Mouse (Mus musculus): Measurements from ENCODE around the gene Gys2. TPM values are rescaled to one million over a fixed set of nuclear protein-coding genes. Genes with fewer than 3 reads are reported as not detected.
"Not testable (repeated sequence)": the region's sequence is repeated elsewhere in the genome, so short reads cannot be mapped to it uniquely, and the experiment has no call there.

Gys2 gene
- total RNA-seq (2021): not detected
- long read RNA-seq, experiment 1: 0 reads
- long read RNA-seq, experiment 2: 0 reads

DNA sequence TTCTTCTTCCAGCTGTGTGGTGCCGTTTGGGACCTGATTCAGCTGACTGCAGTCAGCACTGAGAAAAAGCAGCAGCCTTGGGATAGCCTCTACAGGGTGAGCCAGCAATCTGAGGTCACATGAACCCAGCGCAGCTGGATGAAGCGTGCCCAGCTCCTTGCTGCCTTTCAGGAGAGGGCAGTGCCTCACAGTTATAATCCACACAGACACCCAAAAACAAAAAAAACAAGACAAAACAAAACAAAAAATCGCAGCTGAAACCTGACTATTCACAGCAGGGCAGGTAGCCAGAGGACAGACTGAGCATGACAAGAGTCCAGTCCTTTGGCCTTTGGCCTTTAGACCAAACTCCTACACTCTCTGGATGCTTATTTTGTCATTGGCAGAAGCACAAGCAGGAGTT, at the start of gene Gys2:
Gene Gys2 (minus strand): TSS at position 309 of the 403 bp plus-strand sequence.
- DNase-seq (ENCODE audit: low spot score in 2 of 2): no peak
- intact Hi-C loops (cut with DNase I): no loop called here

DNA sequence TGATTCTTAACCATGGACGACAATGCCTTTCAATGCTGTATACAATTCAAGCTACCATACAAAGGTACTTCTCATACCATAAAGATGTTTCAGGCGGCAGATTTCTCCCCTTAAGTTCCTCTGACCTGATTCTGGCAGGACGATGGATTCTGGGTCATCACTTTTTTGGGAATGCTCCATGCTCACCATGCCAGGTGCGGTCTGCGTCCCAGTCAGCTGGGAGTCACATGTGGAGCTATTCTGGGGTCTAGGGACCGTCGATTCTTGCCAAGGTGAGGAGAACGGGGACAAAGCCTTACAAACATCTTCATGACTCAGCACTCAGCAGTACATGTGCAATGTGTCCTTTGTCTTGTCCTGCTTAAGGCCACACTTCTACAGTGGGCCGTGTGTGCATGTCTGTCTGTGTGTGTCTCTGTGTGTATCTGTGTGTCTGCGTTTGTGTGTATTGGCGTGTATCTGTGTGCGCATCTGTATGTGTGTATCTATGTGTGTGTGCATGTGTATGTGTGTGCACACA, 48.7 kb upstream of the Gys2 start:
- intact Hi-C loops (cut with DNase I): no loop called here
- no peak for DNase-seq (ENCODE audit: low spot score in 2 of 2)

DNA sequence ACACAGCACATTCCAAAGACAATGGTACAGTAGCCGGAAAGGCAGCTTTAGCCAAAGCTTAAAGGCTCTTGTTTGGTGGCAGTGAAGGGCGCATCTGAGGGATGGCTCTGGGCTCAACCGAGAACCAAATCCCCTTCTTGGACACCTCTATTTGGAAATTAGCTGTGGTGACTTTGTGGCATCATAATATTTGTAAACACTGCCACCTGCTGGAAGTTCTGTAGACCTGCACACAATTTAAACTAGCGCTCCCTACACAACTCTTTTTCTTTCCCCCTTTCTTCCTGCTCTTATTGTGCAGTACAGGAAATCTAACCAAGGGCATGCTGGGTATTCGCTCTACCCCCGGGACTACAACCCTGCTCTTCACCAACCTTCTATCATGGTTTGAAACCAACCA, 46.2 kb upstream of the Gys2 start:
- DNase-seq (ENCODE audit: low spot score in 2 of 2): peak; percentile 30 to 33

DNA sequence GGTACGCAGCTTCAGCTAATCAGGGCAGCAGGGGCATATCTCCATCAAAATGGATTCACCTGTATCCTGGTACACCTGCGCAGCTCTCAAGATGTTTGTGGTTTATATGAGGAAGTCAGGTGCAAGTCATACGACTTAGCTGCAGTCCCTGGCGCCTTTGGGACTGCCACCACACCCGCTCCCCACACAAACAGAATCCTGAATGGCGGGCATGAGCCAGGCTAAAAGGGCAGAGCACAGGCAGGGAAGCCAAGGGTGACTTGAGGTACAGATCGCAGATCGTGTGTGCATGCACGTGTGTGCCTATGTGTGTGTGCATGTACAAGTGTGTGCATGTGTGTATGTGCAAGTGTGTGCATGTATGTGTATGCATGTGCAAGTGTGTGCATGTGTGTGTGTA, 42.5 kb upstream of the Gys2 start:
- intact Hi-C loops (cut with DNase I): loop anchor here (5.0 kb wide), 2 partner anchors 38 to 153 kb away; no protein-coding TSS in a partner anchor
- DNase-seq (ENCODE audit: low spot score in 2 of 2): not testable (repeated sequence)

More for the DNA sequence above, 46.2 kb upstream of the Gys2 start:
- intact Hi-C loops (cut with DNase I): loop anchor here (5.0 kb wide), 2 partner anchors 42 to 157 kb away; no protein-coding TSS in a partner anchor

DNA sequence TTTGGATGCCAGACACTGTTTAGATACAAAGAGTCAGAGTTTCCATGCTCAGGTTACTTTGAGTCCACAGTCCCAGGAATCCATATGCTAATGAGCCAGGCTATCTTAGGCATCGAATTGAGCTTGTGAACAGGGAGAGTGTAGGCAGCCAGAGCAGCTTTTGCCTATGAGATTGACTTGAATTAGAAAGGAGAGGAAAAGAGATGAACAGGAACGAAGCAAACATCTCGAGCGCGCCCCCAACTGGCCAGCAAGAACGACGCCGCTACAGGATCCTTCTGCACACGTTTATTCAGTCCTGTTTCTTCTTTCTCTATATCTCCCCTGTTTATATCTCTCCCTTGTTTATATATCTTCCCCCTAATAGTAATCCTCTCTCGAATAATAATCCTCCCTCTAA, 42.0 kb upstream of the Gys2 start:
- intact Hi-C loops (cut with DNase I): loop anchor here (5.0 kb wide), 2 partner anchors 38 to 153 kb away; no protein-coding TSS in a partner anchor
- DNase-seq (ENCODE audit: low spot score in 2 of 2): peak; percentile 80 to 85

DNA sequence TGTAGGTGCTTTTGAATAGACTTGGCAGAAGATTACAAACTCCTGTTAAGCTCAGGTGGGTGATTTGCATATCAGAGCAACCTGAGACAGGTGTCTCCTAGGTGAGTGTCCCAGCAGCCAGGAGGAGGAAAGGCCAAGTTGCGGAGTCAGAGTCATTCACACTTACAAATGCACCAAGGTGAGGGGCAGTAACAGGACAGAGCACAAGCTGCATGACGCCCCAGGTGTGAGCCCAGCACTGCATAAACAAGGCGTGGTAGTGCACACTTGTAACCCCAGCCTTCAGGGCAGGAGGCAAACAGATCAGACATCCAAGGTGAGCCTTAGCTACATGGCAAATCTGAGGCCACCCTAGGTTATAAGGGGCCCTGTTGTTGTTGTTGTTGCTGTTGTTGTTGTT, 40.0 kb upstream of the Gys2 start:
- intact Hi-C loops (cut with DNase I): no loop called here
- DNase-seq (ENCODE audit: low spot score in 2 of 2): no peak

DNA sequence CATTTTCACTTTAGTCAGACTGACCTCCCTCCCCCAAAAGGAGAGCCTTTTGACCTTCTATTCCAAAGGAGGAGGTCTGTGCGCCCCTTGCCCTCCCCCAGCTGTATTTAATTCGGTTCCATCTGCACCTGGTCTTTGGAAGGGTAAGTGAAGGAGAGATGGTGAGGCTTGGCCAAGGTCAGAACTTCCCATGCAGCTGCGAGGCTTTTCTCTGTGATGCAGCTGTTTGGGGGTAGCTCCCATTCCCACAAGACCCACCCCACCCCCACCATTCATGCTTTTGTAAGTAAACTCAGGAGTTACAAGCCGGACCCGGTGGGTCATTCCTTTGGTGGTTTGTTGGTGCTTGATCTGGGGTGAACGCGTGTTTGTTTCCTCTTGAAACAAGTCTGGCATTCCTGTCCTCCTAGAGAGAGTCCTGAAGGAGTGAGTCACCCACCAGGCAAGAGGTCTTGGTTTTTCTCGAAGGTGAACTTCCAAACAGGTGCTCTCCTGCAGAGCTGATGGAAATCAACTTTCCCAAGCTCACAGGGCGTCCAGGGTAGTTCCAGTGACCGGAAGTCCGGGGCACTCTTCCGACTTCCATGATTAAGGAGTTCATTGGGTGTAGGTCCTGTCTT, 38.7 kb upstream of the Gys2 start:
- intact Hi-C loops (cut with DNase I): no loop called here
- no peak for DNase-seq (ENCODE audit: low spot score in 2 of 2)

DNA sequence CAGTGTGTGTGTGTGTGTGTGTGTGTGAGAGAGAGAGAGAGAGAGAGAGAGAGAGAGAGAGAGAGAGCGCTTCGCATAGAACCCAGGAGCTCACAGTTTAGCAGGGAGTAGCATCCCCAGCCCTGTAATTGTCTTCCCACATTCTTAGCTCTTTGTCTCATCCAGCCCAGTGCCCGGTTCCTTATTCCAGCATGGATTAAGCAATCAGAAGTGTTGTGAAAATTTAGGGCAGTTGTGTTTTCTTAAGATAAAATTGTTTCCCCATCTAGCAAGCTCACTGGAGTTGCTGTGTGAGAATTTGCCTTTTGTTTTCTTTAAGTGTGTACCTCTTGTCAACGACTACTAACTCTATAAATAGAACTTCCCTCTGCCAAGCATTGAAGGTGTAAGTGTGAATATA, 35.8 kb upstream of the Gys2 start:
- intact Hi-C loops (cut with DNase I): loop anchor here (5.0 kb wide), 1 partner anchor 121 kb away; the partner anchor contains the start of genes Golt1b and Recql
- no peak for DNase-seq (ENCODE audit: low spot score in 2 of 2)

DNA sequence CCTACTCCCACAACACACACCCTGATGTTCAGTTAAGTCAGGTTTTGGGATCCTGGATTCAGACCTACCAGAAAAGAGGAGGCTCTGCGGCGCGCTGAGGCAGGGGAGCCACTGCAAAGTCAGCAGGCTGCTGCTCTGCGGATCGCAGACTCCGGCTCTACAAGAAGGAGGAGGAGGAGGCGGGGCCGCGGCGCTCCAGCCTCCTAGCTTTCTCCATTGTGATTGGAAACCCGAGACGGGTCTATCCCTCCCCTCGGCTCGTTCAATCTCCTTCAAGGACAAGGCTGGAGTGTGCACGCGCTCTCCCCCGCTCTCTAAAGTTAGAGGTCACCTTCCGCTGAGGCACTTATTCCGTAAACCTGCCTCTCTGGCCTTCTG, 34.9 kb upstream of the Gys2 start, which contains the start of gene Ldhb:
Gene Ldhb (minus strand): TSS at position 173 of the 378 bp plus-strand sequence.
- intact Hi-C loops (cut with DNase I): loop anchor here (5.0 kb wide), 1 partner anchor 120 kb away; the partner anchor contains the start of genes Golt1b and Recql
- peak; percentile 95 for DNase-seq (ENCODE audit: low spot score in 2 of 2)

DNA sequence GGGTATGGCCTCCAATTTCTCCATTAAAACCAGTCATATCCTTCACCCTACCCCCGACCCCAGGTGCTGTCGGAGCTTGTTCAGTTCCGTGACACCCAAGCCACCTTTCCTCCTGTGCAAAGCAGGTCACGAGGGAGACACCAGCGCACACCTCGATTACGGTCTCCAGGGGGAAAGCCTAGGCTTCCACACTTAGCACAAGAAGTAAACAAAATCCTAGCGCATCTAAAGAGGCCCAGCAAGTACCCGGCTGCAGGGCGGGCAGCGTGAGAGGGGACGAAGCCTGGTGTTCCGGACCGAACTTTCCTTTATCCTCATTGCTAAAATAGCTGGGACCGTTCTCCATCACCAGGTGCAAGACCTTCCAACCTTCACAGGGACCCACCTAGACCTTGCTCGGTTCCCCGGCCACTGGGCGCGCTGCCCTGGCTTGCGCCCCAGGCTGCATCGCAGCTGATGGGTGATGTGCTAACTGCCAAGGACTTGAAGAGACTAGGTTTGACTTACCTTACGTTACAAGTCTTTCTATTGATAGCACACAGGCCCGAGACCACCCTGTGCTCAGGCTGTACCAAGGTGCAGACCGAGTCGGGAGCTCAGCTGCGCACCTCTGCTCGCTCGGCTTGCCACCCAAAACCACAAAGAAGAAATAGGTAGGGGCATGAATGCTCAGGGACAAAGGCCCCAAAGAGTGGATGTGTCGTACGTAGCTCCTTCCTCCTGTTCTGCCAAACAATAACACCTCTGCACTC, 34.3 kb upstream of the Gys2 start:
- peak; percentile 20 to 27 for DNase-seq (ENCODE audit: low spot score in 2 of 2)
- intact Hi-C loops (cut with DNase I): loop anchor here (5.0 kb wide), 1 partner anchor 120 kb away; the partner anchor contains the start of genes Golt1b and Recql

DNA sequence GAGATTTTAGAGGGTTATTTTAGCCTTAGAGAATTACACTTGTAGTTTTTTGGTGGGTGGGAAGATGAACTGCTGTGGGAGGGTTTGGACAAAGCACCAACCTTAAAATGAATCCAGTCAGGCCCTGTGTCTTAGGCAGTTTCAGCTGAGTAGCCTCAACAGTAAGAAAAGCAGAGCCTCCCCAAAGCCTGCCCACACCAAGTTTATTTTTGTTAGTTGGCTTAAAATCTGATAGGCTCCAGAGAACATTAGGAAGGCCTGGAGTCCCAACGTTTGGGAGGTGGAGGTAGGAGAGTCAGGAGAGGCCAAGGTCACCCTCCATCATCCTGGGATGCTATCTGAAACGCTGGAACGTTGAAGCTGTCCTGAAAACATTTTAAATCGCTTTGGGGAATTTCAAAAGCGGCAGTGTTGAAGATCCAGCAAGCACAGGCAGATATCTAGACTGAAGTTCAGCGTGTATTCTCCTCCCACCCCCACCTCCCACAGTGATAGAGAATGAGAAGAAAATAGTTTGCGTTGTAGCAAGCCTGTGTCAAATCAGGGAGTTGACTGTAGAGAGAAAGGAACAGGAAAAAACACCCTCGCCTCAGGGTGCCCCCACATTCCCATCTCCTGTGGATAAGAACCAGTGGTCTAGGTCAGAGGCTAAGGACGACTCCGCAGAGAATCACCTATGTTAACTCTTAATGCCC, 33.6 kb upstream of the Gys2 start:
- peak in 1 of 2 experiments; percentile 19 for DNase-seq (ENCODE audit: low spot score in 2 of 2)
- intact Hi-C loops (cut with DNase I): loop anchor here (5.0 kb wide), 1 partner anchor 119 kb away; the partner anchor contains the start of genes Golt1b and Recql

DNA sequence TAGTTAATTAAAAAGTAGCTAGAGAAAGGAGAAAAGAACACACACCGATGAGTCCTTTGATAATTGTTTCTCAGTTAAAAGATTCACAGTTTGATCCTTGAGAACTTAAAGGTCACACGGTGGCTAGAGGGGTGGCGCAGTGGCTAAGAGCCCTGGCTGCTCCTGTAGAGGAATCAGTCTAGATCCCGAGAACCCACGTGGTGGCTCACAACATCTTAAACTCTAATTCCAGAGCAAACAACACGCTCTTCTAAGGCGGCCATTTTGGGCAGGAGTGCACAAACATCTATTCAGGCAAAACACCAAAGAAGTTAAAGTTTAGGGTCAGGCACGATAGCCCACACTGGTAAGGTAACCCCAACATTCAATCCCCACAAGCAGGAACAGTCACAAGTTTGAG, 30.7 kb upstream of the Gys2 start:
- intact Hi-C loops (cut with DNase I): no loop called here
- no peak for DNase-seq (ENCODE audit: low spot score in 2 of 2)

DNA sequence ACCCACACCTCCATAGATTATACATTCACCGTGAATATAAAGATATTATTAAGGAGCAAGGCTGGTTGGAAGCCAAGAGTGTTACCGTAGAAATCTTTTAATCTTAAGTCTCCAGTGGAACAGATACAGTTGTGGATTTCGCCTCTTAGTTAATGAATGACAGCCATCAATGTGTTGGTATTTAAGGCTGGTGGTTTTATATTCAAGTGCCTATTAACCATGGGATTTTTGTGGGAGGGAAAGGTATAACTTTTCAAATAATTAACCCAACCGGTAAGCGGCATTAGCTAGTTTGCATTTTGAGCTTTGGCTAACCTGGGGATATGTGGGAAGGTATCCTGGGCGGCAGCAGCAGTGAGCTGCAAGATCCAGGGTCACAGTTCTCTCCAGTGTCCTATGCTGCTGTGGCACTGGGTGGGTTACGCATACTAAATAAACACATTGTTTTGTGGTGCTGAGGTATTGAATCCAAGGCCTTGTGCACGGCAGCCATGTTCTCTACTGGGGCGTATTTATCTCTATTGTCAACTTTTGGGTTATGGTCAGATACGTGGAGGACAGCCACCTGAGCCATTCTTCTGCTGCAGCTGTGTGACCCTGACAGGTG, 29.7 kb upstream of the Gys2 start:
- intact Hi-C loops (cut with DNase I): no loop called here
- DNase-seq (ENCODE audit: low spot score in 2 of 2): no peak

DNA sequence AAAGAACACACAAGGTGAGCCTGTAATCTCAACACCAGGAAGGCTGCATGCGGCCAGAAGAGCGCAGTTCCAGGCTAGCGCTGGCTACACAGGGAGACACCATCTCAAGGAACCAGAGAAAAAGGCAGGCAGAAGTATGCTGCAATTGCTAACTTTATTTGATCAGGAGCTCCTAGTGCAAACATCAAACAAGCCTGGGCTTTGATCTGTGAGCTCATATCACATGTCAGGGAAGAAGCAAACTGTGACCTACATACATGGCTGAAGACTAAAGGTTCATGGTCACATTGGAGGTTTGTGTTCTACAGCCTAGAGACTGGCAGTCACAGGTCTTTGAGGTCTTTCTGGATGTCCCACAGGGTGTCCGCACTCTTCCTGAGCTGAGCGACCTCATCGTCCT, 17.2 kb upstream of the Gys2 start:
- DNase-seq (ENCODE audit: low spot score in 2 of 2); intact Hi-C loops (cut with DNase I): not testable (repeated sequence)

DNA sequence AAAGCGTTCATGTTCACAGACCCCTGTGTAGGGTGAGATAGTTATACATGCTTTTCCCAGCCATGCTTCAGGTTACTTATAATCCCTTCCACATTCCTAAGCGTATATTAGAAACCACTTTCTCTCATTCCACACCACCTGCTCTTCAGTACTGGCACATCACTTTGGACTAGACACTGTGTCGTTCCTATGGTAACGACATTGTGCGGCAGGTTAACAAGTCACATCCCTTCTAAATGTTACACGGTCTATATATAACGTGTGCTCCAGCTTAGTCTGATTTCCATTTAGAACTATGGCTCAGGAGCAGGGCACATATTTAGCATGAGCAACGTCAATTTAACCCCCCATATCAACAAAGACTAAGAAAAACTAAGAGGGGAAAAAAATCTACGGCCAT, 14.7 kb upstream of the Gys2 start:
- intact Hi-C loops (cut with DNase I): no loop called here
- DNase-seq (ENCODE audit: low spot score in 2 of 2): no peak

DNA sequence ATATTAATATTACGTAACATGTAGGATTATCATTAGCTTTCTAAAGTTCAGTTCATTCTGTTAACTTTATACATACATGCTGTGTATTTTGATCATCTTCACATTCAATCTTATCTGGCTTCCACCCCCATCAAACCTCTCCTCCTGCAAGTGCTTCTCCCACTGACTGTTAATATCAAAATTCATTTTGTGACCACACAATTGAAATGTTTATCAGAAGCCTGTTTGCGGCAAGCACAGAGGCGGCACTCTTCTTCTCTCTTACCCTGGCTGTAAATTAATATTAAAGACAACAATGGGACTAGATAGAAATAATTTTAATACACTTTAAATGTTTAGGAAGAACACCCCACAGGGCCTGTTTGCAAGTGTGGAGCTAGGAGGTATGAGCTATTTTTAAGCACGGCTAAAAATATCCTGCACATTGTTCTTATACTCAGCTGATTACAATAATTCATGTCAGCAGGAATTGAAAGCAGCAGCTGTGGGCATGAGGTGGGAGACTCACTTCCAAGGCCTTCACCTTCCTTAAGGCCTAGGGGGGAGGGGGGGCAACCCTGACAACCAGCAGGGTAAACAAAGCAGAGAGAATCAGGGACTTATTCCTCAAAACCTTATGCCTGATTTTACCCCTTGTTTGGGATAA, 12.7 kb upstream of the Gys2 start:
- no peak for DNase-seq (ENCODE audit: low spot score in 2 of 2)
- intact Hi-C loops (cut with DNase I): no loop called here

DNA sequence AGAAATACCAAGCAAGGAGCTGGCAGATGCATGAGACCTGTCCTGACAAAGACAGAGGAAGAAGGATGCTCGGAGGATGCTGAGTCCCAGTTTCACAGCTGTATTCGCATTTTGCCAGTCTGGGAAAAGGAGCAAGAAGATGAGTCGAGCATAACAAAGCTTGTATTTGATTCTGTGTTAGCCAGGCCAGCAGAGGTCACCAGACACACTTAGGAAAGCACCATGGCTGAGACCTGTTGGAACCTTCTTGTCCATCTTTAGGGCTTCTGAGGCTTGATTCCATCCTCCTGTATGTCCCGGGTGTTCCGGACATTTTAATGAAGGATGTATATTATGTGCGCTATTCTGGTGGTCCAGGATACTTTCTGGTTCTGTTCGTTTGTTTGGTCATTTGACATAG, 4.3 kb upstream of the Gys2 start:
- intact Hi-C loops (cut with DNase I): loop anchor here (5.0 kb wide), 1 partner anchor 40 kb away; no protein-coding TSS in a partner anchor

DNA sequence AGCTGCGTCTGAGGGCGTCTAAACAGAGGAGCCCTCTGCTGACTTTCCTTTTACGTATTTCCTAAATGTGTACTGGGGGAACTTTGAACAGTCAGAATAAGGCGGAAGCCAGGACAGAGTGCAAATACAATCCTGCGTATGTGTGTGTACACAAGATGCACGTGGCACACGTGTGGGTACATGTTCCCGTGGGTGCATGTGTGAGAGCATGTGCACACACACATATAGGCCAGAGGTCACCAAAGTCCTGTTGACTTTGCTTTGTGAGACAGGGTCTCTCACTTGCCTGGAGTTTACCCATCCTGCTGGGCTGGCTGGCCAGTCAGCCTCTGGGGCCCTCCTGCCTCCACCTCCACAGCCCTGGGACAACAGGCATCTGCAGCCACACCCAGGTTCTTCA, 1.8 kb downstream of the Gys2 start:
- intact Hi-C loops (cut with DNase I): no loop called here
- no peak for DNase-seq (ENCODE audit: low spot score in 2 of 2)

More for the DNA sequence above, 4.3 kb upstream of the Gys2 start:
- DNase-seq (ENCODE audit: low spot score in 2 of 2): no peak

DNA sequence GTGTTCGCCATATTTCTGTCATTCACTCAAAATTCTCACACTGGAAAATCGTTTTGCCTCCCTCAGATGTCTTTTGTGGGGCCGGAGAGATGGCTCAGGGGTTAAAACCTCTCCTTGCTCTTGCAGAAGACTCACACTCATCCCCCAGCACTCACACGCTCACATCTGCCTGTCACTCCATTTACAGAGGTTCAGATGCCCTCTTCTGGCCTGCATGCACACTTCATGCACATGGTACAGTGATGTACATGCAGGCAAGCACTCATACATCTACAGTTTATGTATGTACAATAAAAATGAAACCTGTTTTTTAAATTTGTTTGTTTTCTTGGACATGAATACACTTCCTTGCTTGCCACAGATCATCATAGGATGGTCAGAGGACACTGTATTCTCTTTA, 3.3 kb downstream of the Gys2 start:
- peak; percentile 22 to 41 for DNase-seq (ENCODE audit: low spot score in 2 of 2)
- intact Hi-C loops (cut with DNase I): no loop called here

All from left cerebral cortex, postnatal 14 days (tissue).